Mouse (Mus musculus): ENCODE measurements at regions not wholly inside any gene's neighbourhood (a gene's known extent, or its start where the extent isn't known, plus 50 kb on each side); places are given as distances from the start of the nearest gene placed in this dataset.

DNA sequence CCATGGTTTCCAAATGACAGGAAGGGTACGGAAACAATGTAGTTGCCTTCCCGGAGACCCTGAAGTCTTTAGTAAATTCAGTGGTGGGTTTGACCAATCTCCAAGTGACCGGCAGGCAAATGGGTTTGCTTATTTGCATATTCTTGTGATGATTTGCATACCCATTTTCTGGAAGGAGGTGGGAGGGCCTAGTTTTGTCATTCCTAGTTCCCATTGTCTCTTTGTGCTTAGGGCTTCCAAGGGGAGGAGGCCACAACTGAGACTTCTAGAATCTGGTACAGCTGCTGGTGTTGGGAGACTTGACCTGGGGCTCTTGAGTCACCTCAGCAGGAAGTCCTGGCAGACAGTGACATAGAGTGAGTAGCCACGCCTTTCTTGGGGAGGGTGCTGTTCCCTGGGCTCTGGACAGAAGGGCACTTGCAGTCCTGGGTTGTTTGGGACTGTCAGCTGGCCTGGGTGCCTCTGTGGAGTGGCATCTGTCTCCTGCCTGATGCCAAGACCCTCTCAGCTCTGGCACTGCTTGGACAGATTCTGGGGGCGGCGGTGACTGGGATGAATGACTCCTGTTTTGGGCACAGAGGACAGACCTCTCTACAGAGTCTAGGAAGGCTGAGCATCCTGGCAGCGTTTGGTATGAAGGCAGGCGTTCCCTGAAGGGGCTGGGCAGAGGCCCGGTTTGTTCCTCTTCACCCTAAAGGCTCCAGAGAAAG lies 178.0 kb downstream of the Uaca start:
- intact Hi-C loops (cut with DNase I) = no loop called here
- Histone ChIP-seq H3K4me3 (no peak overlapping the region), H3K27ac (no peak overlapping the region)
- DNase-seq (ENCODE audit: extremely low spot score in 1 of 2, low spot score in 2 of 2) = no peak
- no peak for TF ChIP-seq CTCF (IDR thresholded peaks at IDR 0.05)

DNA sequence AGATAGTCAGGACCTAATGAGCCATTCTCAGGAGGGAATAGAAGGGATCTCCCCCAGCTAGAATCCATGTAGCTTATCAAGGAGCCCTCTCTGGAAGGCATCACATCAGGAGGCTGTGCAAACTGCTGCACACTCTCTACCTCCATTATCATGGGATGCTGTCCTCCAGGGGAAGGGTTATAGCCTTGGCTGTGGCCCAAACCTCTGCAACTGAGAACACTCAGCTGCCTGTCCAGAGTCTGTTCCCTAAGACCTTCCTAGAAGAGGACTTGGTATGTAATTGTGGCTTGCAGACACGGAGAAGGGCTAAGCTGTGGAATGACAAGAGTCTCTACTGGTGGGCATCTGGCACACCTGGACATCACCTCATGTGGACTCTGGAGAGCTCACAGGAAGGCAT lies 180.2 kb downstream of the Uaca start:
- intact Hi-C loops (cut with DNase I) = no loop called here
- Histone ChIP-seq H3K27ac (no peak overlapping the region), H3K4me3 (no peak overlapping the region)
- no peak for DNase-seq (ENCODE audit: extremely low spot score in 1 of 2, low spot score in 2 of 2)
- TF ChIP-seq CTCF (IDR thresholded peaks at IDR 0.05) = no peak

GRCm38 (mm10) chr9:60982383-60983085 lies 188.2 kb downstream of the Uaca start:
- Histone ChIP-seq H3K27ac (no peak overlapping the region), H3K4me3 (no peak overlapping the region)
- TF ChIP-seq CTCF (IDR thresholded peaks at IDR 0.05) = no peak
- DNase-seq (ENCODE audit: extremely low spot score in 1 of 2, low spot score in 2 of 2) = peak in 1 of 2 experiments; percentile 41
- intact Hi-C loops (cut with DNase I) = no loop called here

DNA sequence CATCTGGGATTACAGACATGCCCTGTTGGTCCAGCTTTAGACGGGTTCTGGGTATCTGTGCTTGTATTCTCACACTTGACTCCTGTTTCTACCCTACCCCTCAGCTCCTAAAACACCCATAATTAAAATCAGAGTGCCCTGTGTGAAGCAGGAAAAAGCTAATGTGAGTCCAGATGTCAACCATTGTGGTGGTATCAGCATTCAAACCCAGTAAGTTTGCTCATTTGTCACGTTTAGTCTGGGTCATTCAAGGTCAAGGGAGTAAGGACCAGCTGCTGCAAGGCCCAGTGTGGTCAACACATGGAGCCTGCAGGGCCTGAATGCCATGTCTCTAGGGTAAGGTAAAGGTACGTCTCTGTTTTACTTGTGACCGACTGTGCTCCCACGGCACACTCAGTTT lies 188.9 kb downstream of the Uaca start:
- TF ChIP-seq CTCF (IDR thresholded peaks at IDR 0.05) = no peak
- no peak for DNase-seq (ENCODE audit: extremely low spot score in 1 of 2, low spot score in 2 of 2)
- no peak overlapping the region for H3K27ac ChIP-seq
- intact Hi-C loops (cut with DNase I) = no loop called here
- no peak overlapping the region for H3K4me3 ChIP-seq

DNA sequence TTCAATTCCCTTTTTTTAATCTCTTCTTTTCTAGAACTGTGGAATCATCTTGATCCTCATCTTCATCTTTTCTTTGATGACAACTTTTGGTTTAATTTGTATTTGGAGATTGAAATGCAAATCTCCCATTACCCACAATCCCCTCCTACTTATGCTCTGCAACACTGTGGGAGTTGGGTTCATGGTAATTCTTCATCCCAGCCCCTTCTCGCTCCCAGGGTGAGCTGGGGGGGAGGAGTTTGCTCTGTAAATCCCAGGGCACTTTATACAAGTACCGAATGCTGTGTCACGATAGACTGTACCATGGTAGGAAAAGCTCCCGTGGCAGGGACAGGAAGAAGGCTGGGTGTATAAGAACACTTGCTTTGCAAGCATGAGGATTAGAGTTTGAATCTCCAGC lies 193.8 kb downstream of the Uaca start:
- intact Hi-C loops (cut with DNase I) = no loop called here
- Histone ChIP-seq H3K27ac (no peak overlapping the region), H3K4me3 (no peak overlapping the region)
- no peak for DNase-seq (ENCODE audit: extremely low spot score in 1 of 2, low spot score in 2 of 2)
- TF ChIP-seq CTCF (IDR thresholded peaks at IDR 0.05) = no peak

- intact Hi-C loops (cut with DNase I) = no loop called here
- no peak for TF ChIP-seq CTCF (IDR thresholded peaks at IDR 0.05)
- no peak overlapping the region for H3K4me3 ChIP-seq
- H3K27ac ChIP-seq = no peak overlapping the region
- no peak for DNase-seq (ENCODE audit: extremely low spot score in 1 of 2, low spot score in 2 of 2)
Measured at GRCm38 (mm10) chr9:60989670-60990391, 195.5 kb downstream of the Uaca start.

GRCm38 (mm10) chr9:60991509-60991908 lies 197.2 kb downstream of the Uaca start:
- DNase-seq (ENCODE audit: extremely low spot score in 1 of 2, low spot score in 2 of 2) = peak in 1 of 2 experiments; percentile 17
- TF ChIP-seq CTCF (IDR thresholded peaks at IDR 0.05) = no peak
- Histone ChIP-seq H3K4me3 (no peak overlapping the region), H3K27ac (no peak overlapping the region)
- intact Hi-C loops (cut with DNase I) = no loop called here

- no peak for TF ChIP-seq CTCF (IDR thresholded peaks at IDR 0.05)
- intact Hi-C loops (cut with DNase I) = no loop called here
- no peak for DNase-seq (ENCODE audit: extremely low spot score in 1 of 2, low spot score in 2 of 2)
- Histone ChIP-seq H3K27ac (no peak overlapping the region), H3K4me3 (no peak overlapping the region)
Measured at GRCm38 (mm10) chr9:60993661-60994060, 199.3 kb downstream of the Uaca start.

GRCm38 (mm10) chr9:60995096-60995495 lies 200.8 kb downstream of the Uaca start:
- Histone ChIP-seq H3K4me3 (no peak overlapping the region), H3K27ac (no peak overlapping the region)
- intact Hi-C loops (cut with DNase I) = loop anchor here (5.0 kb wide), 1 partner anchor 837 kb away; no protein-coding TSS in a partner anchor
- no peak for TF ChIP-seq CTCF (IDR thresholded peaks at IDR 0.05)
- DNase-seq (ENCODE audit: extremely low spot score in 1 of 2, low spot score in 2 of 2) = no peak

GRCm38 (mm10) chr9:60998086-60998785 lies 203.9 kb downstream of the Uaca start:
- TF ChIP-seq CTCF (IDR thresholded peaks at IDR 0.05) = peak; percentile 51
- DNase-seq (ENCODE audit: extremely low spot score in 1 of 2, low spot score in 2 of 2) = no peak
- Histone ChIP-seq H3K4me3 (no peak overlapping the region), H3K27ac (no peak overlapping the region)
- intact Hi-C loops (cut with DNase I) = loop anchor here (5.0 kb wide), 1 partner anchor 834 kb away; no protein-coding TSS in a partner anchor

DNA sequence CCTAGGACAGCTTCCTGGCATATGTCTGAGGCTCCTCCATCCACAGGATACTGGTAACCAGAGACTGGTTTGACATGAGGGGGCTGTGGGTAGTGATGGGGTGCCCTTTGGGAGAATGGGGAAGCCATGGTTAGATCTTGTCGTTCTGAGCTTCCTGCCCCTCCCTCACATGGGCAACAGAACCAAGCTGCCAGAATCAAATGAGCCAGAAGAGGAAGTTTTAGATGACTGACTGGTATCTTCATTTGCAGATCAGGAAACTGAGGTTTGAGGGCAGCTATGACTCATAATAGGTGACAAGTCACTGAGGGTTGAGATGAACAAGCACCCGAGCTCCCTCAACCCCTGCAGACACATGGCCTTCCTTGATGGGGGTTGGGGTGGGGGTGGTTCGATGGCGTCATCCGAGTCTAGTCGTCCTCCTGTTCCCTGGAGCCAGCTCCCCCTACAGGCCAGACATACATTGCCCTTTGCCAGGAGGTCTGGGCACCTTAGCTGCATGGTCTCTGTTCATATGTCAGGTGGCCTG lies 204.7 kb downstream of the Uaca start:
- intact Hi-C loops (cut with DNase I) = loop anchor here (5.0 kb wide), 1 partner anchor 833 kb away; no protein-coding TSS in a partner anchor
- H3K4me3 ChIP-seq = no peak overlapping the region
- peak; percentile 40 for TF ChIP-seq CTCF (IDR thresholded peaks at IDR 0.05)
- no peak overlapping the region for H3K27ac ChIP-seq
- DNase-seq (ENCODE audit: extremely low spot score in 1 of 2, low spot score in 2 of 2) = no peak

All from left cerebral cortex, adult 2 months (tissue).